Mouse (Mus musculus) limb, embryonic 12.5 days (tissue): ENCODE measurements around the gene Ube2s. TPM values are rescaled to one million over a fixed set of nuclear protein-coding genes. Genes with fewer than 3 reads are reported as not detected.

Experiments used
- ATAC-seq: fragments of 200-750 bp; cut with Nextera tagmentation; 2 replicates; pipeline ENCODE4 v1.8.0; 2017; ENCODE audit warnings: low read depth, moderate TSS enrichment; ENCODE audit not compliant: insufficient number of reproducible peaks, insufficient read depth, low FRiP score, low TSS enrichment
- H3K27ac ChIP-seq: fragments of 300-500 bp; sonication (generic); 2 replicates; pipeline ENCODE4 v1.5.1; 2016; ENCODE audit warnings: mild to moderate bottlenecking, moderate library complexity
- H3K27me3 ChIP-seq: fragments of 300-500 bp; sonication (generic); 2 replicates; pipeline ENCODE4 v1.6.1; 2016; ENCODE audit warnings: mild to moderate bottlenecking, moderate library complexity
- H3K36me3 ChIP-seq: fragments of 300-500 bp; sonication (generic); 2 replicates; pipeline ENCODE4 v1.6.1; 2016; ENCODE audit warnings: mild to moderate bottlenecking, moderate library complexity
- H3K4me1 ChIP-seq: fragments of 300-500 bp; sonication (generic); replicated peaks from 2 replicates; pipeline ENCODE4 v1.6.1; 2016
- H3K4me2 ChIP-seq: fragments of 300-500 bp; sonication (generic); 2 replicates; pipeline ENCODE4 v1.6.1; 2016; ENCODE audit warnings: mild to moderate bottlenecking, moderate library complexity
- H3K4me3 ChIP-seq: fragments of 300-500 bp; sonication (generic); replicated peaks from 2 replicates; pipeline ENCODE4 v1.5.1; 2016; ENCODE audit warnings: mild to moderate bottlenecking
- H3K9ac ChIP-seq: fragments of 300-500 bp; sonication (generic); replicated peaks from 2 replicates; pipeline ENCODE4 v1.6.1; 2016; ENCODE audit warnings: mild to moderate bottlenecking, moderate library complexity
- H3K9me3 ChIP-seq: fragments of 300-500 bp; sonication (generic); 2 replicates; pipeline ENCODE4 v1.6.1; 2016; ENCODE audit warnings: mild to moderate bottlenecking, moderate library complexity
- WGBS: fragments of 180-500 bp; shearing (Covaris S2); methylation state at CpG from one replicate; pipeline ENCODE4 v1.1.7; 2016; 5-methylcytosine and 5-hydroxymethylcytosine counted together
- polyA plus RNA-seq: library from polyadenylated mRNA; unstranded; fragments of >200 nt; fragmentation: Nextera tagmentation; extraction: Ambion mirVana; gene quantifications from 2 replicates; pipeline ENCODE4 v1.2.1, GENCODE M21; 2016

Ube2s gene
- polyA plus RNA-seq, 1 experiment from 2014 or later: 437 TPM

DNA sequence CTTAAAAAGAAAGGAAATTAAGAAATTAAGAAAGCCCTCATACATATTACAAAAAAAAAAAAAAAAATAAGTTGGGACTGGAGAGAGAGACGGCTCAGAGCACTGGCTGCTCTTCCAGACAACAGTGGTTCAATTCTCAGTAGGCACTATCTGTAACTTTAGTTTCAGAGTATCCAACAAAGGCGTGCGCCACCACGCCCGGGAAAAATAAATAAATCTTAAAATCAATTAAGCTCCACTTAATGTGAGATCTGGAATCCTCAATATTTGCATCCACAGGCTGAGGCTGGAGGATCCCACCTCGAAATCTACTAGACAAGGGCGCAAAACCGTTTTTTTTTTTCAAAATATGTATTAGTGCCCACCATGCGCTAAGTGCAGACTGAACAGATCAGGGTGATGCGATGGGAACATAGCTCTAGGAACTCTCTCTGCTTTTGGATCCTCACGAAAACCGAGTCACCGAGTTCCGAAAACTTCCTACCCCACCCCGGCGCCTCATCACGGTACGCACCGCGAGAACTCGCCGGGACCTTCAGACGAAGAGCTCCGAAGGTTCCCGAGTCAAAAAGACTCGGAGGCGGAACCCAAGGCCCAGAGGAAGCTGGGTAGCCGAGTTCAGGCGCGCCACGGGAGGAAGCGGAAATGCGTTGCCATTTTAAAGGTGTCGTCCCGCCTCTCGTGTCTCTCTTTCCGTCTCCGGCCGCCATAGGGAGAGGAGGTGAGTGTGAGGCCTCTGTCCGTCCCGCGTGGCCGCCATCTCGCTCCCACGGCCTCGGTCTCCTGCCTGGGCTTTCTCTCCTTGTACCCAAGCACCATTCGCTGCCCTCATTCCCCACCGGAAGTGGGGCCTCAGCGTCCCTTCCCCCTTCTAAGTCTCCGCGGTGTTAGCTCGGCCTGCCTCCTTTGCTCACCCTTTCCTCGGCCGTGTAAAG is 19.8 kb downstream of the Ube2s start, which contains the start of gene Rpl28:
Gene Rpl28 (plus strand): TSS at position 597 of the 935 bp plus-strand sequence.
- WGBS: 2% methylated on average over 54 of the region's 54 CpGs
- peaks cover 20% of the 10 kb centered on the region for H3K27me3 ChIP-seq
- H3K9ac ChIP-seq: peak within 1 kb of the TSS; percentile 91
- H3K4me1 ChIP-seq: peaks cover 15% of the 10 kb centered on the region
- peak within 1 kb of the TSS; percentile 91 for H3K4me2 ChIP-seq
- H3K36me3 ChIP-seq: peaks cover 38% of the 10 kb centered on the region
- peak; percentile 85 for ATAC-seq
- peak within 1 kb of the TSS; percentile 93 for H3K27ac ChIP-seq
- H3K9me3 ChIP-seq: no peaks in the 10 kb centered on the region
- H3K4me3 ChIP-seq: peak within 1 kb of the TSS; percentile 77

DNA sequence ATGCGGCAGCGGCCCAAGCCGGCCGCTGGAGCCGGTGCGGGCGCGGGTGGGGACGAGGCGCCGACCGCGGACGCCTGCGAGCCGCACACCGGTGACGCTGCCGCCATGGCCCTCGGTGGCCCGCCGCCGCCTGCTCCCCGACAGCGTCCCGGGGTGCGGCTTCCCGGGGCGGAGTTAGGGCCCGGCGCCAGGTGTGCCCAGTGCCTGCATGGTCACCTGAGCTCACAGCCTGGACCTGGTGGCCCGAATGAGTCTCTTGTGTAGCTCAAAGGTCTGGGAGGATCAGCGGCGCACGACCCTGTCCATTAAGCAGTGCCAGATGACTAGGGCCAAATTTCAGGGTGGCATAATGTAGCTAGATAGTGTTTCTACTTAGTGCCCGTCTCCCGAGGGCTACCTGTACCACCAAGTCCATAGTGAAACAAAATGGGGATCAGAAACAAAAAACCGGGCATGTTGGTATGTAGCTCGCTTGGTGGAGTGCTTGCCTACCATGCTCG is 22.9 kb downstream of the Ube2s start, which contains the start of gene Tmem238:
Gene Tmem238 (minus strand): TSS at position 221 of the 500 bp plus-strand sequence.
- no peaks in the 10 kb centered on the region for H3K9me3 ChIP-seq
- peak within 1 kb of the TSS; percentile 86 for H3K4me2 ChIP-seq
- H3K9ac ChIP-seq: peak within 1 kb of the TSS; percentile 84
- ATAC-seq: no peak
- peaks cover 9% of the 10 kb centered on the region for H3K36me3 ChIP-seq
- H3K27ac ChIP-seq: peak within 1 kb of the TSS; percentile 35; the same call in 1 of the 2 replicates
- H3K27me3 ChIP-seq: peaks cover 20% of the 10 kb centered on the region
- H3K4me3 ChIP-seq: peak within 1 kb of the TSS; percentile 57
- H3K4me1 ChIP-seq: peaks cover 12% of the 10 kb centered on the region
- WGBS: 9% methylated on average over 35 of the region's 40 CpGs

DNA sequence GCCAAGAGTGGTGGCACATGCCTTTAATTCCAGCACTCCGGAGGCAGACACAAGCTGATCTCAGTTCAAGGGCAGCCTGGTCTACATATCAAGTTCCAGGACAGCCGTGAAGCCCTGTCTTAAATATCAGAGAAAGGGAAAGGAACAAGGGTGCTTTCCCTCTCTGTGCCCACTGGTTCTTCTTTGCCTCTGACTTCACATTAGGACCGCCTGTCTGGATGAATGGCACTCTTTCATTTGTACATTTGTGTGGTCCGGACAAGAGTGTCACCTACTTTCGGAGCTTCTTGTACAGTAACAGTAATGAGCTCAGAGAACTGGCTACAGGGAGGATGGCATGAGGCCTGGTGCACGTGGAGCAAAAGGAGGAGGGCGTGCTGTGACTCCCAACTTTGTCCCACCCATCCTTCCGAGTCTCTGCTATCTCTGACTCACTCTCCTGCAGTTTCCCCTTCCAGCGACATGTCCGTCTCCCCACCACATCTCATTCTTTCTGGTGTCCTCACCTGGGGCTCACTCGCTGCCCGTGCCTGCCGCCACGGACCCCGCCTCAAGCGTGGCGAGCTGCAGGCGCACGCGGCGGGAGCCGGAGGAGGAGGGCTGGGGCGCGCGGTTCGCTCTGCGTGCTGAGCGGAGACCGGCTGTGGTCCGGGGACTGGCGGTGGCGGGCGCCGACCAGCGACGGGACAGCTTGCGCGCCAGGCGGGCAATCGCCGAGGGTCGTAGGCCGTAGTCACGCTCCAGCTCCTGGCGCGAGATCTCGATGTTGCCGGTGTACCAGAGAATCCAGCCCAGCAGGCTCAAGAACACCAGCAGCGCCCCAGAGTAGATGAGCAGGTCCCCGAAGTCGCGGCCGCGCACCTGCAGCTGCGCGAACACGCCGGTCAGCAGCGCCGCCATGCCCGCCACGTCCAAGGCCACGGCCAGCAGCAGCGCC is 23.6 kb downstream of the Ube2s start:
- H3K9ac ChIP-seq: peak overlapping the region; percentile 84
- 3% methylated on average over 64 of the region's 64 CpGs for WGBS
- peak overlapping the region; percentile 86 for H3K4me2 ChIP-seq
- peaks cover 2% of the 10 kb centered on the region for H3K36me3 ChIP-seq
- peak overlapping the region; percentile 35; the same call in 1 of the 2 replicates for H3K27ac ChIP-seq
- peaks cover 5% of the 10 kb centered on the region for H3K4me1 ChIP-seq
- H3K9me3 ChIP-seq: no peaks in the 10 kb centered on the region
- H3K4me3 ChIP-seq: peak overlapping the region; percentile 57
- H3K27me3 ChIP-seq: peaks cover 20% of the 10 kb centered on the region
- ATAC-seq: no peak

DNA sequence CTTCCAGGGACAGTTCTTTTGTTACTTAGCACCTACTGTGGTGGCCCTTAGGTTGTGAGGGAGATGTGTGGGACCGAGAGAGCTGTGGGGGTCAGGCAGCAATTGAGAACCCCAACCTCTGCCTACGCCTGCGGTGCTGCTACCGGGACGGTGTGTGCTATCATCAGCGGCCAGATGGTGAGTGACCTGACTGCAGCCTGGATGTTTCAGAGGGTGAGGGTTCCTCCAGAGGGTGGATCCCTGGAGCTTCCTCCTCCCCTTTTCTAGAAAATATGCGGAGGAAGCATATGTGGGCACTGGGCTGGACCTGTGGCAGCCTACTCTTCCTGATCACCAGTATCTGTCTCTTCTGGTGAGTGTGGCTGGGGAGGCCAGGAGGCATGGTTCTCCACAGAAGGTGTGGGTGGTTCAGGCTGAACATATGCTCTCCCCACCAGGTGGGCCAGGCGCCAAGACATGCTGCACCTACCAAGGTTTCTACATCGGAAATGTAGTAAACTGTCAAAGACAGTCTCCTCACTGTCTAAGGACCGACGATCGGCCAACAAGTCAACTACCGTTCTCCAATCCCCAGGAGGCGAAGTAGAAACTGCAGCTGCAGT is 28.6 kb downstream of the Ube2s start:
- WGBS: 85% methylated on average over 14 of the region's 14 CpGs
- Histone ChIP-seq H3K36me3 (no peaks in the 10 kb centered on the region), H3K27ac (no peak overlapping the region), H3K4me3 (no peak overlapping the region), H3K27me3 (peaks cover 39% of the 10 kb centered on the region), H3K4me2 (no peak overlapping the region), H3K9ac (0 out of 2 replicates have a peak overlapping the region, but pooled peaks have one; percentile 4), H3K9me3 (no peaks in the 10 kb centered on the region), H3K4me1 (peaks cover 11% of the 10 kb centered on the region)
- no peak for ATAC-seq

DNA sequence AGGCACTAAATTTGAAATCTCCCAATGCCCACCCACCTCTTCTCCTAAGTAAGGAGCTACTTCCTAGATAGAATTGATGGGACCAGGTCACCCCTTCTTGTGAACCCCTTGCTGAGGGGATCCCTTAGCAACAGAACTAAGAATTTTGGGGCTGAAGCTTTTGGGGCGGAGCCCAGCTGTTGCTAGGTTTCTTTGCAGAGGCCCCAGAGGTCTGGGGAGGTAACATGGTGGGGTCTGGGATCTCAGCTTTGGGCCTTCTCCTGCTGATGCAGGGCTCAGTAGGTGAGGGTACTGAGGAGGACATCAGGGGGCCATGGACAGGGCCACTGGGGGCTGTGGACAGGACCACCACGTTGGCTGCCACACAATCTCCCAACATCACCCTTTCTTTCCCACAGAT is 29.6 kb downstream of the Ube2s start, which contains the start of the genes Il11 and Tmem190:
Gene Il11 (minus strand): TSS at position 101 of the 400 bp plus-strand sequence.
Gene Tmem190 (plus strand): TSS at position 179 of the 400 bp plus-strand sequence.
- no peak within 1 kb of the TSS for H3K27ac ChIP-seq
- H3K4me3 ChIP-seq: no peak within 1 kb of the TSS
- H3K27me3 ChIP-seq: peaks cover 45% of the 10 kb centered on the region
- peaks cover 13% of the 10 kb centered on the region for H3K4me1 ChIP-seq
- H3K36me3 ChIP-seq: no peaks in the 10 kb centered on the region
- WGBS: 94% methylated on average over 2 of the region's 2 CpGs
- ATAC-seq: no peak
- no peaks in the 10 kb centered on the region for H3K9me3 ChIP-seq
- H3K9ac ChIP-seq: 0 out of 2 replicates have a peak within 1 kb of the TSS, but pooled peaks have one; percentile 4
- H3K4me2 ChIP-seq: no peak within 1 kb of the TSS

DNA sequence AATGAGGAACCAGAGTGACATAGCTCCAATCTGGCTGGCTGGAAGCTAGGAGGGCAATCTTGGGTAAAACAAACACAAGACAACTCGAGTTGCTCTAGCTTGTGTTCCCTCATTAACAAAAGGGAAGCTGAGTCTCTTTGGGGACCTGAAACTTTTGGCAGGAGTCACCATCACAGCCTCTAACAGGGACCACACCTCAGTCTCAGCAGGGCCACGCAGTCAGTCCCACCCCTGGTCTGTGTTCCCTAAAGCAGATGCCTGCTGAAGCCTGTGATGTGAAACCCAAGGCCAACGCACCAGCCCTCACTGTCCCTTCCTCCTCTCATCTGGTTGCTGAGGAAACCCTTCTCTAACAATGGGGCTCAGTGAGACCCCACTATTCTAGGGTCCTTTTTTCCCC is 30.3 kb downstream of the Ube2s start:
- Histone ChIP-seq H3K27me3 (peaks cover 49% of the 10 kb centered on the region), H3K9ac (no peak overlapping the region), H3K4me3 (no peak overlapping the region), H3K4me2 (no peak overlapping the region), H3K27ac (no peak overlapping the region), H3K36me3 (no peaks in the 10 kb centered on the region), H3K4me1 (peaks cover 20% of the 10 kb centered on the region), H3K9me3 (no peaks in the 10 kb centered on the region)
- ATAC-seq: no peak
- WGBS: 45% methylated on average over 3 of the region's 3 CpGs

DNA sequence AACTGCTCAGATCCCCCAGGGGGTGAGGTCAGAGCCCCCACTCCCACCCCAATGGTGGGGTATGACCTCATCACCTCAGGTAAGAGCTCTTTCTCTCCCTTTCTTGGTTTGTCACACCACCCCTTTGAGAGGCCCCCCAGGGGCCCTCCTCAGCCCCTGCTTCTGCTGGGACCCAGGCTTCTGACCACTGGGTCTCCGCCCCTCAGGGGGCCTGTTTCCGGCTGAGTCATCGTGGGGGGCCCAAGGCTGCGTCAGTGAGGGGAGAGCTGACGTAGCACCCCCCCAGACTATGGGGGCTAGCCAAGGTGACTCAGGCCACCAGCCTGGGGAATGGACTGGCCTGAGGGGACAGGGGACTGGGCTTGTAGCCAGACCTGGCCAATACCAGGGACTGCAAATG is 32.5 kb downstream of the Ube2s start:
- Histone ChIP-seq H3K27ac (no peak overlapping the region), H3K4me2 (no peak overlapping the region), H3K4me1 (peaks cover 24% of the 10 kb centered on the region), H3K9ac (no peak overlapping the region; the same call in 1 of the 2 replicates), H3K27me3 (peaks cover 71% of the 10 kb centered on the region), H3K36me3 (no peaks in the 10 kb centered on the region), H3K9me3 (no peaks in the 10 kb centered on the region), H3K4me3 (no peak overlapping the region)
- WGBS: 46% methylated on average over 5 of the region's 5 CpGs
- ATAC-seq: no peak

DNA sequence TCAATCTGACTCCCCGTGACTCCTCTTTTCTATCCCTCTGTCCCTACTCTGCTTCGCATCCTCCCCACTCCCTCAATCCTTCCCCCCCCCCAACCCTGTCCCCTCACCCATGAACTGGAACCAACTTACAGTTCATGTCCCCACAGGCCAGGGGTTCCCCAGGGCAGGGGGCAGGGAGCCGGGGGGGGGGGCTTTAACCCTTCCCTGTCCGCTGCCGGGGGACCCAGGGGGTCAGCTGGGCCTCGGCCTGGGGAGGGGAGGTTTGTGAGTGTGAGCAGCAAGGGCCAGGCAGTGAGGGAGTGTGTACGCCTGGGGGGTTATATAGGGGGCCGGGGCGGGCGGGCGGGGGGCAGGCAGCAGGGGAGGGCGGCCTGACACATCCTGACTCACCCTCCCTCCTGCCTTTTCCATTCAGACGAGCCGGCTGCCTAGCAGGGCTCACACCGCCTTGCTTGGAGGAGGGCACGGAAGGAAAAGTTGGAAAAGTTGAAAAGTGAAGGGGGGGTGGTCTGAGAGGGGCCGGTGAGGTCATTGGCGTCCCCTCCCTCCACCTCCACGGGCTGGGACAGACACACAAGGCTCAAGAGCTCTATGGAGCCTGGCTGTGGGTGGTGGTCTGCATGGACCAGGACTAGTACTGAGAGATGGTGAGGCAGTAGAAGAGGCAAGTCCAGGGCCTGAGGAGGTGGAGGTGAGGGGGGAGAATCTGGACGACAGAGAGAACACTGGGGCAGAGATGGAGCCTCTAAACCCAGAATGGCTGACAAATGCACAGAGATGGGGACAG is 34.3 kb downstream of the Ube2s start:
- H3K36me3 ChIP-seq: no peaks in the 10 kb centered on the region
- WGBS: 5% methylated on average over 14 of the region's 20 CpGs
- H3K27me3 ChIP-seq: peaks cover 79% of the 10 kb centered on the region
- no peaks in the 10 kb centered on the region for H3K9me3 ChIP-seq
- peak overlapping the region; percentile 54 for H3K4me2 ChIP-seq
- no peak overlapping the region for H3K27ac ChIP-seq
- H3K9ac ChIP-seq: peak overlapping the region; percentile 19; the same call in 1 of the 2 replicates
- H3K4me1 ChIP-seq: peaks cover 24% of the 10 kb centered on the region
- 0 out of 2 replicates have a peak, but pooled peaks have one; percentile 13 for ATAC-seq
- peak overlapping the region; percentile 34; the same call in 1 of the 2 replicates for H3K4me3 ChIP-seq

DNA sequence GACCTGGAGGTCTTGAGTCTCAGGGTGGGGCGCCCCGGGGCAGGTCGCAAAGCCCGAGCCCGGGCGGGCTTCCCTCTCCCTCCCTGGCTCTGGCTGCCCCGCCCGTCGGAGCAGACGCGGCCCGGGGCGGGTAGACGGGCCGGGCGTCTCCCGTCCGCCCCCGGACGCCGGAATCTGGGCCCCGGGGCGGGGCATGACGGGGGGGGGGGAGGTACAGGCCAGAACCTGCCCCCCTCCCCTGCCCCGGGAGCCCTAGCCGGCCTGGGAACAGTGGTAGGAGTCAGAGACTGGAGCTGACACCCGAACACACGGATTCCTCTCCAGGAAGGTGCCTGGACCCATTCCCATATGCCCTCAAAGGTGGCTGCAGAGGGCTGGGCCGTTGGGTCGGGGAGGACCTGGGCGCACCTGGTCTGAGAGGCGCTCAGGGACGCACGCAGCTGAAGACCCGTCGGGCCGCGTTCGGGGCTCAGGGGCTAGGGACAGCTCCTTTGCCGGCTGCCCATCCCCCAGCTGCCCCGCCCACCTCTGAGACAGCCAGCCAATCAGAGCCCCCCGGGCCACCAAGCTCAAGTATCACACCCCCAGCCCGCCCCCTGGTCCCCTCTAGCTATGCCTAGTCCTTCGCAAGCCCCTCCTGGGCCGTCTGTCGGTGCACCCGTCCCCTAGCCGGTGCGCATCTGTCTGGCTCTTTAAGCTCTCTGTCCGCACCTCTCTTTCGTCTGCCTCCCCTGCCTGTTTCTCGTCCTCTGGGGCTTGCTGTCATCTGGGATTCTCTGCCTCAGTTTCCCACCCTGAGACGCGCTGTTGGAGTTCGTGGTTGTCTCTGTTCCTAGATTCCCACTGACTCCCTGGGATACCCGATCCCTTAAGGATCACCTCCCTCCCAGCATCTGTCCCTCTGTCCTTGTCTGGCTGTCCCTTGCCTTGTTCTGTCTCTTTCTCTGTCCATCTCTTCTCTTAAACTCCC is 35.2 kb downstream of the Ube2s start:
- Histone ChIP-seq H3K27me3 (peaks cover 71% of the 10 kb centered on the region), H3K4me1 (peaks cover 24% of the 10 kb centered on the region), H3K27ac (no peak overlapping the region), H3K36me3 (no peaks in the 10 kb centered on the region), H3K9me3 (no peaks in the 10 kb centered on the region), H3K9ac (peak overlapping the region; percentile 19; the same call in 1 of the 2 replicates), H3K4me3 (peak overlapping the region; percentile 34), H3K4me2 (peak overlapping the region; percentile 54)
- 1% methylated on average over 41 of the region's 56 CpGs for WGBS
- peak; percentile 85 for ATAC-seq
